Mouse (Mus musculus) limb, embryonic 14.5 days (tissue): ENCODE data around the gene Vmn1r85. TPM values are rescaled to one million over a fixed set of nuclear protein-coding genes. Genes with fewer than 3 reads are reported as not detected.

Experiments used
- ATAC-seq: fragments of 200-750 bp; cut with Nextera tagmentation; 2 replicates; pipeline ENCODE4 v1.8.0; 2017; ENCODE audit warnings: low read depth, moderate number of reproducible peaks, moderate TSS enrichment; ENCODE audit not compliant: low FRiP score
- DNase-seq: peaks from one replicate; pipeline ENCODE4 v3.0.0-alpha.2; 2015; ENCODE audit warnings: low spot score
- H3K27ac ChIP-seq: fragments of 300-500 bp; sonication (generic); replicated peaks from 2 replicates; pipeline ENCODE4 v1.5.1; 2014; ENCODE audit warnings: low read depth, mild to moderate bottlenecking, low read length, moderate library complexity, mixed read lengths
- H3K27me3 ChIP-seq: fragments of 300-500 bp; sonication (generic); 2 replicates; pipeline ENCODE4 v1.6.1; 2014; ENCODE audit warnings: low read length, mixed read lengths; ENCODE audit not compliant: control insufficient read depth, insufficient read depth
- H3K36me3 ChIP-seq: fragments of 300-500 bp; sonication (generic); 2 replicates; pipeline ENCODE4 v1.6.1; 2014; ENCODE audit warnings: mild to moderate bottlenecking, low read length, moderate library complexity, mixed read lengths; ENCODE audit not compliant: control insufficient read depth, insufficient read depth
- H3K4me1 ChIP-seq: fragments of 300-500 bp; sonication (generic); 2 replicates; pipeline ENCODE4 v1.6.1; 2014; ENCODE audit warnings: antibody characterized with exemption, low read length, mixed read lengths; ENCODE audit not compliant: control insufficient read depth, insufficient read depth
- H3K4me2 ChIP-seq: fragments of 300-500 bp; sonication (generic); replicated peaks from 2 replicates; pipeline ENCODE4 v1.6.1; 2014; ENCODE audit warnings: low read depth, mild to moderate bottlenecking, low read length, moderate library complexity; ENCODE audit not compliant: severe bottlenecking
- H3K4me3 ChIP-seq: fragments of 300-500 bp; sonication (generic); replicated peaks from 2 replicates; pipeline ENCODE4 v1.5.1; 2014; ENCODE audit warnings: low read length
- H3K9ac ChIP-seq: fragments of 300-500 bp; sonication (generic); 2 replicates; pipeline ENCODE4 v1.6.1; 2014; ENCODE audit warnings: mild to moderate bottlenecking, low read depth, low read length, moderate library complexity; ENCODE audit not compliant: severe bottlenecking
- H3K9me3 ChIP-seq: fragments of 300-500 bp; sonication (generic); 2 replicates; pipeline ENCODE4 v1.6.1; 2016; ENCODE audit warnings: low read length; ENCODE audit not compliant: control insufficient read depth
- POLR2A ChIP-seq: fragments of 200-500 bp; IDR thresholded peaks from 2 replicates; pipeline ENCODE4 v1.8.0; 2012; ENCODE audit warnings: inconsistent platforms, mild to moderate bottlenecking, moderate library complexity, borderline replicate concordance; ENCODE audit not compliant: insufficient read depth, insufficient read length; ENCODE audit errors: extremely low read depth
- WGBS: fragments of 180-500 bp; shearing (Covaris S2); extraction: QIAGEN DNeasy Blood & Tissue Kit; methylation state at CpG from one replicate; pipeline ENCODE4 v1.1.7; 2014; 5-methylcytosine and 5-hydroxymethylcytosine counted together
- polyA plus RNA-seq, 2 experiments: library from polyadenylated mRNA; depleted of rRNA in 1 of 2; stranded (reverse) in 1 of 2; unstranded in 1 of 2; fragments of >200 nt; fragmentation: Nextera tagmentation in 1 of 2; extraction: Ambion mirVana in 1 of 2; gene quantifications; 2 replicates each; pipeline versions ENCODE4 v1.2.1 to v1.2.3; 2012 to 2014

The Vmn1r85 gene
- polyA plus RNA-seq, 2 experiments: not detected

GRCm38 (mm10) chr7:13054287-13055010 lies 40.5 kb downstream of the Vmn1r85 start, which contains the start of gene Mzf1:
Gene Mzf1, minus strand, starts transcription at chr7:13054764.
- Histone ChIP-seq H3K4me1 (0 out of 2 replicates have a peak, but pooled peaks cover 3% of the 10 kb centered on the region), H3K36me3 (no peaks in the 10 kb centered on the region), H3K27ac (peak within 1 kb of the TSS; percentile 75), H3K27me3 (no peaks in the 10 kb centered on the region), H3K4me3 (peak within 1 kb of the TSS; percentile 61), H3K9ac (peak within 1 kb of the TSS; percentile 61), H3K4me2 (peak within 1 kb of the TSS; percentile 51), H3K9me3 (no peaks in the 10 kb centered on the region)
- under 1% methylated on average over 38 of the region's 41 CpGs for WGBS
- peak; percentile 54; the same call in 1 of the 2 replicates for TF ChIP-seq POLR2A
- DNase-seq: peak; percentile 96
- peak; percentile 98 for ATAC-seq

DNA sequence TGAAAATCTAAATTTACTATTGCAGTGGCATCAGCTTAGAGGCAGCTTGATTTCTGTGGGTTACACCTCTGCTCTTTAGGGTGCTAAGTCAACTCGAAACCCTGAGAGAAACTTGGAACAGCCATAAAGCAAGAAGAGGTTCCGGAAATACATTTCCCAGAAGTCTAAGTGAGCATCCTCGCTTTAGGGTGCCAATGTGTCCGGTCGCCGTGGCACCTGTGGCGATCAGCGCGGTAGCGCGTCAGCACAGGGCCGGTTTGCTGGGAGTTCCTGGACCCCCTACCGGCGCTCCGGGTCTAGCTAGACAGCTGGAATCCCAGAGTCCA lies 41.0 kb downstream of the Vmn1r85 start:
- no peaks in the 10 kb centered on the region for H3K9me3 ChIP-seq
- peak overlapping the region; percentile 51 for H3K4me2 ChIP-seq
- TF ChIP-seq POLR2A: no peak
- DNase-seq (no peak), ATAC-seq (no peak)
- 2% methylated on average over 15 of the region's 15 CpGs for WGBS
- 0 out of 2 replicates have a peak, but pooled peaks cover 3% of the 10 kb centered on the region for H3K4me1 ChIP-seq
- peak overlapping the region; percentile 61 for H3K9ac ChIP-seq
- no peaks in the 10 kb centered on the region for H3K27me3 ChIP-seq
- H3K27ac ChIP-seq: peak overlapping the region; percentile 75; the same call in 1 of the 2 replicates
- peak overlapping the region; percentile 61 for H3K4me3 ChIP-seq
- H3K36me3 ChIP-seq: no peaks in the 10 kb centered on the region

DNA sequence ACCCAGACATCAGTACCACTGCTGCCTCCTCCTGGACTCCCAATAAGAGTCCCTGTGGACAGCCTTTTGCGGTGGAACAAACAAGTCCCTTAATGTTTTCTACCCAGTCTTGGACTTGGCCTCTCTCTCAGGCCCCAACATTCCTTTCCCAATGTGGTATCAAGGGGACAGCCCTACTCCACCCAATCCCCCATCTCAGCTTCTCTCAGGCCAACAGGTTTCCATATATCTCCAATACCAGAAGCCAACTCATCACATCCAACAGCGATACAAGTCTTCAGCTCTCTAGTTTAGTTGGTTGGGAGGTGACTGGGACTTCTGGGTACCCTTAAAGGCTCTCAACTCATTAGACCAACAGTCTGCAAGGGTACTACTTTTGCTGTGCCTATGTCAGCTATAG lies 41.5 kb downstream of the Vmn1r85 start:
- H3K4me1 ChIP-seq: 0 out of 2 replicates have a peak, but pooled peaks cover 3% of the 10 kb centered on the region
- H3K9ac ChIP-seq: peak overlapping the region; percentile 61; the same call in 1 of the 2 replicates
- no peak overlapping the region for H3K27ac ChIP-seq
- H3K9me3 ChIP-seq: no peaks in the 10 kb centered on the region
- ATAC-seq (no peak), DNase-seq (no peak)
- H3K27me3 ChIP-seq: no peaks in the 10 kb centered on the region
- no peak for TF ChIP-seq POLR2A
- no peaks in the 10 kb centered on the region for H3K36me3 ChIP-seq
- WGBS: 90% methylated on average over 2 of the region's 2 CpGs
- H3K4me3 ChIP-seq: peak overlapping the region; percentile 61
- peak overlapping the region; percentile 51; the same call in 1 of the 2 replicates for H3K4me2 ChIP-seq

DNA sequence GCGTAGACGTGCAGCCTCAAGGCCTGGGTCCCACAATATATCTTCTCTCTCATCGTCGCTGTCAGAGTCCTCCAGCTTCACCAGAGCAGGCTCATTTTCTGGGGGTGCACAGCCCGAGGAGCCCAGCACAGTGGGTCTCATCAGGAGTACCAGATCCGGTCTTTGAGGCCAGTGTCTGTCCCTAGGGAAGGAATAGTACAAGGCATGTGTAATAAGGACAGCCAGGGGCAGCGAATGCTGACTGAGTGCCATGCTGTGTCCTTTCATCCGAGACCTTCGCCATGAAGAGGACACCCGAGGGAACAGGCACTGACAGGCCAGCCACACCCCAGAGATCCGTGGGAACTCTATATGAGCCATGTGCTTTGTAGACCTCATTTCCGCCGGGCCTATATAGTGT lies 42.0 kb downstream of the Vmn1r85 start:
- no peak overlapping the region for H3K27ac ChIP-seq
- 0 out of 2 replicates have a peak, but pooled peaks cover 3% of the 10 kb centered on the region for H3K4me1 ChIP-seq
- H3K36me3 ChIP-seq: no peaks in the 10 kb centered on the region
- no peak overlapping the region for H3K4me2 ChIP-seq
- H3K9ac ChIP-seq: no peak overlapping the region
- no peak for TF ChIP-seq POLR2A
- H3K9me3 ChIP-seq: no peaks in the 10 kb centered on the region
- no peak for DNase-seq
- WGBS: 87% methylated on average over 13 of the region's 13 CpGs
- ATAC-seq: no peak
- H3K27me3 ChIP-seq: no peaks in the 10 kb centered on the region
- H3K4me3 ChIP-seq: no peak overlapping the region

- no peak overlapping the region for H3K9ac ChIP-seq
- H3K9me3 ChIP-seq: no peaks in the 10 kb centered on the region
- DNase-seq (peak; percentile 64), ATAC-seq (peak; percentile 48; the same call in 1 of the 2 replicates)
- no peaks in the 10 kb centered on the region for H3K36me3 ChIP-seq
- H3K4me3 ChIP-seq: no peak overlapping the region
- no peak for TF ChIP-seq POLR2A
- WGBS: 15% methylated on average over 2 of the region's 2 CpGs
- H3K27me3 ChIP-seq: peaks cover 31% of the 10 kb centered on the region
- H3K27ac ChIP-seq: no peak overlapping the region
- H3K4me1 ChIP-seq: peaks cover 11% of the 10 kb centered on the region
- H3K4me2 ChIP-seq: no peak overlapping the region
Observed at GRCm38 (mm10) chr7:13046084-13046483, 48.9 kb downstream of the Vmn1r85 start.

DNA sequence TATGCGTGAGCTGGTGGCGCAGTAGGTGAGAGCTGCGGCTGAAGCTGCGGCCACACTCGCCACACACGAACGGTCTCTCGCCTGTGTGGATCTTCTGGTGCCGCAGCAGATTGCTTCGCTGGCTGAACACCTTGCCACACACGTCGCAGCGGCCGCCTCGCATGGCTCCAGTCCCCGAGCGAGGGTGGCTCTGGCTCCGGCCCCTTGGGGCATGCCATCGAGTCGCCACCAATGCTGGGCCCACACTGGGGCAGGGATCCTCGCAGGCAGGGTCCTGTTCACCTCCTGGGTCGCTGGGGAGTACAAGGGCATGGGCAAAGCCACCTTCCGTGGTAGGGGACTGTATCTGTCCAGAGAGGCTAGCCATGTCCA lies 50.7 kb downstream of the Vmn1r85 start:
- no peak for DNase-seq
- peak overlapping the region; percentile 45 for H3K4me3 ChIP-seq
- no peak for ATAC-seq
- H3K9ac ChIP-seq: peak overlapping the region; percentile 69
- no peak for TF ChIP-seq POLR2A
- WGBS: 4% methylated on average over 19 of the region's 23 CpGs
- no peaks in the 10 kb centered on the region for H3K9me3 ChIP-seq
- no peak overlapping the region for H3K27ac ChIP-seq
- H3K27me3 ChIP-seq: peaks cover 31% of the 10 kb centered on the region
- H3K4me2 ChIP-seq: peak overlapping the region; percentile 95
- no peaks in the 10 kb centered on the region for H3K36me3 ChIP-seq
- H3K4me1 ChIP-seq: peaks cover 11% of the 10 kb centered on the region
